Mouse (Mus musculus): ENCODE results near the gene Lect2.

- TF ChIP-seq EP300 (IDR thresholded peaks at IDR 0.05; ENCODE audit: low read depth) (no peak), CTCF (IDR thresholded peaks at IDR 0.05; ENCODE audit: low read depth) (no peak)
These were observed 13.4 kb downstream of the Lect2 start for GRCm38 (mm10) chr13:56534931-56535330.

All from liver, postnatal 0 days (tissue).